Mouse (Mus musculus) adrenal gland, adult 2 months (tissue): ENCODE results near the gene Lctl. TPM values are rescaled to one million over a fixed set of nuclear protein-coding genes. Genes with fewer than 3 reads are reported as not detected.

Experiments
- DNase-seq: peaks from one replicate; pipeline ENCODE4 v3.0.0; 2021
- long read RNA-seq: library from polyadenylated mRNA; stranded (forward); transcript quantifications from one replicate; pipeline ENCODE4 v2.0.0, GENCODE M21; 2021
- polyA plus RNA-seq: library from polyadenylated mRNA; depleted of rRNA; stranded (reverse); fragments of >200 nt; gene quantifications from 2 replicates; pipeline ENCODE4 v1.2.3, GENCODE M21; 2012; rRNA removed
- total RNA-seq, 2 experiments: library from RNA; stranded (reverse); gene quantifications; 2 replicates each; pipeline ENCODE4 v1.2.3; 2021

Gene Lctl
- under 1 TPM; 0.55 to 0.72 TPM for total RNA-seq
- polyA plus RNA-seq, result 6.9 and 10.6 TPM in 2 replicates
- long read RNA-seq, partial matches to known transcripts, result 0 of 1 reads
- long read RNA-seq, other reads (novel, unspliced or antisense), result 1 of 1 reads

DNA sequence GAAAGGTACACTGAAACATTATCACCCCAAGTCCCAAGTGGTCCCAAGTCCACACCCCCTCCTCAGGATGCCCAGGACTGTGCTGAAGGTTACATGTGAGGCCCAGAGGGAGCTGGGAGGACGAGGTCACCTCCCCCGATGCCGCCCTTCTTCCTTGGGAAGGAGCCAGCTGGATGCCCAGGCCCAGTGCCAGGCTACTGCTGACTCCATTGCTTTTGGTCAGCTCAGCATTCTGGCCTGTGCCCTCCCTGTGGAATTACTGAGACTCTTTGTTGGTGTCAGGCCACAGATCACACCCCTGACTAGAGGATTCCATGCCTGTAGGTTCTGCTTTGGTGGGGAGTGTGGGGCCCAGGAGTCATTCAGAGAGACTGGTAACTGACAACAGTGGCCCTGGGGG is at the start of gene Lctl:
Gene Lctl (plus strand): TSS at position 272 of the 400 bp plus-strand sequence.
- peak; percentile 78 for DNase-seq

- no peak for DNase-seq
Measured at GRCm38 (mm10) chr9:64067787-64068186, 49.2 kb upstream of the Lctl start.

- DNase-seq, result no peak
Measured at GRCm38 (mm10) chr9:64068571-64068970, 48.4 kb upstream of the Lctl start.

DNA sequence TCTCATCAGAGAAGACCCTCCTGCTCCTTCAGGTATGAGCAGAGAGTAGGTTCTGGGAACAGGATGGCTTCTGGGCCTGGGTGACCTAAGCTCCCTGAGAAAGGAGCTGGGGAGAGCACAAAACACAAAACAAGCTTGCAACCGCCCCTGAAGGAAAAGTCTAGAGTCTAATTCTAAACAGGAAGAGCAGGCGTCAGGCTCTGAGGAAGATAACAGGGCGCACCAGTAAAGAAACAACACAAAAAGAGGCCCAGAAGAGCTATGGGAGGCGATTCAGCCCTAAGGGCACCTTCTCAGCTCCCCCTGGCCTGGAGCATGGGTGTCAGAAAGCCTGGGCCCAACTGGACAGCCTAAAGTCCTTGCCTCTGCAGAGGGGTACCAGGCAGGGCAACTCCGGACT is 47.8 kb upstream of the Lctl start:
- DNase-seq, result no peak

- DNase-seq, result no peak
Measured at GRCm38 (mm10) chr9:64070674-64071073, 46.3 kb upstream of the Lctl start.

DNA sequence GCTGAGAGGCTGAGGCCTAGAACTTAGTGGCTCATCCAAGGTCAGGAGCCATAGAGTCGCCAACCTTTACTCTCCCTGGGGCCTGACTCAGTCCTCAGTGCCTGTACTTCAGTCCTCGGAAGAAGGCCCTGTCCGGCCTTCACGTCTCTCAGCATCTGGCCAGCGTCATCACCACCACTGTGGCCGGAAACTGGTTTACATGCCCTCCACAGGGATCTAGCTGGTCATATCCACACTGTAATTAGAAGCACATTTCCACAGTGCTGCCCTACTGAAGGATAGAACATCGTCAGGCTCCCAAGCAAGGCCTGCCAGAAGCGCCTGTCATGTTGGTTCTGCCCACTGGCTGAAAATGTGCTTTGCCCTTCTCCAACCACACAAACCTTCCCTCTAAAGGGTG is 42.1 kb upstream of the Lctl start:
- no peak for DNase-seq

GRCm38 (mm10) chr9:64076412-64076811 is 40.5 kb upstream of the Lctl start:
- no peak for DNase-seq

- DNase-seq, result no peak
Measured at GRCm38 (mm10) chr9:64078386-64078792, 38.6 kb upstream of the Lctl start.

DNA sequence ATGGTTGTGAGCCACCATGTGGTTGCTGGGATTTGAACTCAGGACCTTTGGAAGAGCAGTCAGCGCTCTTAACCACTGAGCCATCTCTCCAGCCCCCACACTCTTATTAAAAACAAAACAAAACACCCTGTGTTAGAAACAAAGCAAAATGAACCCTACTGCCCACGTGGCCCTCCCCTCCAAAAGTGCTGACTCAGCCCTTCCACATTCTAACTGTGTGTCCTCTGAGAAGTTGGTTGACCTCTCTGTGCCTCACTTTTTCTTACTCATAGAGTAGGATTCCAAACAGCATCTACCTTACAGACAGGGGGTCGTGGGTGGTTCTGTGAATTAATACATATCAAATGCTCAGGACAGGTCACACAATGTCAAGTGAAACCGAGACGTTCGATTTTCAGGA is 37.0 kb upstream of the Lctl start:
- no peak for DNase-seq

- peak; percentile 34 for DNase-seq
Measured at GRCm38 (mm10) chr9:64084231-64084630, 32.7 kb upstream of the Lctl start.

GRCm38 (mm10) chr9:64084661-64085399 is 32.1 kb upstream of the Lctl start:
- DNase-seq, result peak; percentile 58

GRCm38 (mm10) chr9:64085976-64086375 is 31.0 kb upstream of the Lctl start:
- no peak for DNase-seq

DNA sequence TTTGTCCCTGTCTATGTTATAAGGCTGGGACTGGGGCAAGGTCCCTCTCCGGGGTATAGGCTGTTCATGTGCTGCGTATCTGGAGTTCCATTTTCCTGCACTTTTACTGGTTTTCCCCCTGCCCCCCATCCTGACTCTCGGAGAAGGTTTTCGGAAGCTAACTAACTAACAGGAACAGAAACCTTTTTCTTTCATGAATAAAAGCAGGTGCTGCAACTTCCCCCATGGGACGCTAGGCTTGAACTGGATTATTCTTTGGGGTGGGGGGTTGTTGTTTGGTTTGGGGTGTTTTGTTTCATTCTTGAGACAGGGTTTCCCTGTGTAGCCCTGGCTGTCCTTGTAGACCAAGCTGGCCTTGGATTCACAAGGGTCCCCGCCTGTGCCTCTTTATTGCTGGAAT is 30.4 kb upstream of the Lctl start:
- no peak for DNase-seq

GRCm38 (mm10) chr9:64087461-64088235 is 29.3 kb upstream of the Lctl start:
- DNase-seq, result peak; percentile 73

GRCm38 (mm10) chr9:64088346-64088745 is 28.6 kb upstream of the Lctl start:
- DNase-seq, result no peak

DNA sequence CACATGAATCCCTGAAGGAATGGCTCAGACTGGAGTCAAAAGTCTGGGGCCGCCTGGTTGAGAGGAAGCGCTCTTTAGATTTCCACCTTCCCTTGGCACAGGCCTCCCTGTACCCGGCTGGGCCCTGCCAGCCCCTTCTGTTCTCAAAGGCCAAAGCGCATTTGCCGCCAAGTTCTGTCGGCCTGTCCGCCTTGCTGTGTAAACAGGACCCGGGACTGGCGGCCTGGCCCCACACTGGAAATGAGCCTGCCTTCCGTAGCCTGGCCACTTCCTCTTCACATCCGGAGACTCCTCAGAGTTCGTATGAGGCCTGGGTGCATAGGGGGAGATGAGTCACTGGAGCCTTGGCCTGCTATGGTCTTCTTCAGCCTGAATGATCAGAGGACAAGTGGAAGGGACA is 27.9 kb upstream of the Lctl start:
- peak; percentile 66 for DNase-seq

DNA sequence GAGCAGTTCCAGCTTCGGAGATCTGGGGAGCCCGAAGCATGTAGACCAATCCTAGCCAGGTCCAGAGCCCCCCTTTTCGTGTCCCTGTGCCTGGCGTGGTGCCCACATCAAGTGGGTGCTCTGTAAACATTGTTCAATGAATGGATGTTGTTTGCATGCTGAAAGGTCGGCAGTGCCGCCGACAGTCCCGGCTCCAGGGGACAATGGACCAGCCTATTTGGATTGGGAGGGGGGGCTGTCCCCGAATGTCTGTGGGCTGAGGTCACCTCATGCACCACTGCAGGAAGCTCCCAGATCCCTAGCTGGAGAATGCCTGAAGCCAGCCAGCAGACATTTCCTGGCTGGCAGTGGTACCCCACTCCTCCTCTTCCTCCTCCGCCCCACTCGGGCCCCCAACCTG is 22.9 kb upstream of the Lctl start:
- DNase-seq, result no peak

- no peak for DNase-seq
Measured at GRCm38 (mm10) chr9:64098282-64098681, 18.7 kb upstream of the Lctl start.

DNA sequence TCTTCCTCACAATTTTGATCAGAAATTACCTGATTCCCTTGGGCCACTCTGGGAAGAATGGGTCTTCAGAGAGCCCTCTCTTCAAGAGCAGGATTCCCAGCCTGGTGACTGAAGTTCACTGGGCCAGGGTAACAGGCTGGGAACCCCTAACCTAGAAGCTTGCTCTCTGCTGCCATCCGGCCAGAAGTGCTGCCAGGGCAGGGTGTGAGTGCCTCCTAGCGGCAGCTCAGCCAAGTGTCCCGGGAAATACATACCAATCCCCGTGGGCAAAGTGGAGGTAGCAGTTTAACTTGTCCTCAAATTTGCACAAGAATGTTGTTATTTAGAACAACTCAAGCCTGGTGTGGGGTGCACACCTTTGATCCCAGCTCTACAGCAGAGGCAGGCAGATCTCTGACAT is 16.5 kb upstream of the Lctl start:
- peak; percentile 81 for DNase-seq

DNA sequence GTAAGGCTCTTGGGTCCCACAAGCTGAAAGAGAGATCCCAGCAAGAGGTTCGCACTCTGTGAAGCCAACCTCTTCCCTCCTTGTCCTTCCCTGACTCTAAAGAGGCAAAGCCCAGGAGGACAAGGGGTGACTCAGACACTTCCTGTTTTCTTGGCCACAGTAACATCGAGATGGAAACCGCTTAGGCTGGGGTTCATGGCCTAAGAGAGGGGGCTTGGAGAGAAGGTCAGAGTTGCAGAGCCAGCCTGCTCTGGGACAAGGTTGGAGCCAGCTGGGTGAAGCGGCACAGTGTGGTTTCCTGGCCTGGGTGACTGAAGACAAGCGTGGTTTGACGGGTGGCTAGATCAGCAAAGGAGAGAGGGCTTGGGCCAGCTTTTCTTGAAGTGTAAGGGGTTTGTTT is 11.6 kb upstream of the Lctl start:
- DNase-seq, result peak; percentile 19

DNA sequence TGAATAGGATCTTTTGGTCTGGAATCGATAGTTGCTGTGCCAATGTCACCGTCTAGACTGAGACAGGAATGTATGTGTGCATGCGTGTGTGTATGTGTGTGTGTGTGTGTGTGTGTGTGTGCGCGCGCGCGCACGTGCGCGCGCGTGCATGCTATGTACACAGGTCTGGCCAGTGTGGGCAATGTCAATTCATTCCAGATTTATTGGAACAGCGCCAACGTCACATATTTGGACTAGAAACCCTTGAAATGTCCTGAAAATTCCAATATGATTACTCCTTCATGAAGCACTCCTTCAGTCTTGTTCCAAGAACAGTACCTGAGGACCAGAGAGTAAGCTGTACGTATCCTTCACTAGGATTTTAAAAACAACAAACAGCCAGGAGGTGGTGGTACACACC is 6.4 kb upstream of the Lctl start:
- no peak for DNase-seq

- peak; percentile 19 for DNase-seq
Measured at GRCm38 (mm10) chr9:64114646-64115045, 2.3 kb upstream of the Lctl start.

DNA sequence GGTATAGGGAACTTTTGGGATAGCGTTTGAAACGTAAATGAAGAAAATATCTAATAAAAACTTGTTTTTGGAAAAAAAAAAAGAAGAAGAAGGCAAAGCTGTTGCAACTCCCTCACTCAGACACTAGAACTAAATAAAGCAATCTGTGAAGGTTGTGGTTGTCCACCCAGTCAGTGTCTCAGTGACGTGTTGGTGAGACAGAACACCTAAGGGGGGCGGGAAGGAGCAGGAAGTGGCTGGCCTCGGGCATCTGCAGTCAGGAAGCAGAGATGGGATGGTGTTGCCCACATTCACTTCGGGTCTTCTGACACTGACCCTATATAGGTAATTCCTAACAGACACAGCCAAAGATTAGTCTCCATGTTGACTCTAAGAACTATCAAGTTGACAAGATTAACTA is 1.2 kb upstream of the Lctl start:
- DNase-seq, result no peak
